Mouse (Mus musculus) CH12.LX (cell line): ENCODE measurements around the gene Plekhh3.

ENCODE experiments used
- CTCF ChIP-seq, 2 experiments: IDR thresholded peaks in 1 of 2; conservative IDR thresholded peaks in 1 of 2; 2 replicates each; pipeline ENCODE4 v1.5.1; 2011 to 2012; ENCODE audit warnings: low read depth in 2 of 2, low read length in 2 of 2, improper control_type of control experiment in 1 of 2, inconsistent platforms in 1 of 2, mild to moderate bottlenecking in 1 of 2, moderate library complexity in 1 of 2
- JUND ChIP-seq: conservative IDR thresholded peaks from 2 replicates; pipeline ENCODE4 v1.6.1; 2011; ENCODE audit warnings: low read depth, low read length, improper control_type of control experiment
- NELFE ChIP-seq: IDR thresholded peaks from 2 replicates; pipeline ENCODE4 v1.6.1; 2011; ENCODE audit warnings: low read depth, low read length, improper control_type of control experiment
- POLR2A ChIP-seq: IDR thresholded peaks from 2 replicates; pipeline ENCODE4 v1.6.1; 2011; ENCODE audit warnings: low read depth, mild to moderate bottlenecking, improper control_type of control experiment, low read length
- POLR2AphosphoS2 ChIP-seq: IDR thresholded peaks from 2 replicates; pipeline ENCODE4 v1.6.1; 2011; ENCODE audit warnings: low read depth, low read length, improper control_type of control experiment
- SMC3 ChIP-seq: IDR thresholded peaks from 2 replicates; pipeline ENCODE4 v1.6.1; 2011; ENCODE audit warnings: low read depth, low read length, improper control_type of control experiment
- TCF12 ChIP-seq: IDR thresholded peaks from 2 replicates; pipeline ENCODE4 v1.6.1; 2014; ENCODE audit warnings: low read depth, mild to moderate bottlenecking, inconsistent platforms, low read length, improper control_type of control experiment
- USF2 ChIP-seq: conservative IDR thresholded peaks from 2 replicates; pipeline ENCODE4 v1.6.1; 2011; ENCODE audit warnings: low read depth, low read length, improper control_type of control experiment
- ZNF384 ChIP-seq: IDR thresholded peaks from 2 replicates; pipeline ENCODE4 v1.6.1; 2012; ENCODE audit warnings: low read depth, low read length, improper control_type of control experiment, inconsistent platforms

- TF ChIP-seq JUND, result no peak
- no peak for TF ChIP-seq ZNF384
- no peak for TF ChIP-seq CTCF (conservative IDR thresholded peaks at IDR 0.05 in 1 of 2, IDR thresholded peaks at IDR 0.05 in 1 of 2; ENCODE audit: low read depth in 2 of 2, low read length in 2 of 2)
- no peak for TF ChIP-seq NELFE
- no peak for TF ChIP-seq TCF12
- no peak for TF ChIP-seq POLR2A
- no peak for TF ChIP-seq SMC3
- TF ChIP-seq USF2, result no peak
- TF ChIP-seq POLR2AphosphoS2, result no peak
Measured at GRCm38 (mm10) chr11:101131187-101131586, 40.0 kb downstream of the Plekhh3 start.
